Mouse (Mus musculus): Measurements from ENCODE around the gene Pitpnm1. TPM values are rescaled to one million over a fixed set of nuclear protein-coding genes. Genes with fewer than 3 reads are reported as not detected.
"Not testable (repeated sequence)": the region's sequence is repeated elsewhere in the genome, so short reads cannot be mapped to it uniquely, and the experiment has no call there.

Gene Pitpnm1
- polyA plus RNA-seq, 1 experiment from 2014 or later: 29.0 TPM

- no peaks in the 10 kb centered on the region for H3K9me3 ChIP-seq
- H3K27ac ChIP-seq (replicated peaks): no peak within 1 kb of the TSS
- H3K9ac ChIP-seq (replicated peaks): no peak within 1 kb of the TSS
- H3K36me3 ChIP-seq: no peaks in the 10 kb centered on the region
- 85% methylated on average over 15 of the region's 15 CpGs for WGBS
- H3K4me3 ChIP-seq: no peak within 1 kb of the TSS
- ATAC-seq (ENCODE audit: low FRiP score, low read depth): no peak
- H3K27me3 ChIP-seq: no peaks in the 10 kb centered on the region
- no peaks in the 10 kb centered on the region for H3K4me1 ChIP-seq
- no peak within 1 kb of the TSS for H3K4me2 ChIP-seq (replicated peaks)
These were observed 40.6 kb upstream of the Pitpnm1 start, which contains the start of gene Gstp3 for GRCm38 (mm10) chr19:4059069-4059740. TSS of gene Gstp3 (minus strand) at chr19:4059569.

- not testable (repeated sequence) for H3K4me1 ChIP-seq; H3K4me3 ChIP-seq; H3K9me3 ChIP-seq; H3K36me3 ChIP-seq; H3K4me2 ChIP-seq (replicated peaks); H3K27ac ChIP-seq (replicated peaks); H3K27me3 ChIP-seq; ATAC-seq (ENCODE audit: low FRiP score, low read depth); H3K9ac ChIP-seq (replicated peaks)
- 85% methylated on average over 8 of the region's 8 CpGs for WGBS
These were observed 39.5 kb upstream of the Pitpnm1 start for GRCm38 (mm10) chr19:4060044-4060898.

- Histone ChIP-seq H3K4me1 (no peaks in the 10 kb centered on the region), H3K9ac (replicated peaks) (no peak overlapping the region), H3K27ac (replicated peaks) (no peak overlapping the region), H3K36me3 (no peaks in the 10 kb centered on the region), H3K4me2 (replicated peaks) (no peak overlapping the region), H3K4me3 (no peak overlapping the region), H3K9me3 (no peaks in the 10 kb centered on the region), H3K27me3 (no peaks in the 10 kb centered on the region)
- no peak for ATAC-seq (ENCODE audit: low FRiP score, low read depth)
- WGBS: 84% methylated on average over 6 of the region's 6 CpGs
These were observed 38.8 kb upstream of the Pitpnm1 start for GRCm38 (mm10) chr19:4060899-4061465.

DNA sequence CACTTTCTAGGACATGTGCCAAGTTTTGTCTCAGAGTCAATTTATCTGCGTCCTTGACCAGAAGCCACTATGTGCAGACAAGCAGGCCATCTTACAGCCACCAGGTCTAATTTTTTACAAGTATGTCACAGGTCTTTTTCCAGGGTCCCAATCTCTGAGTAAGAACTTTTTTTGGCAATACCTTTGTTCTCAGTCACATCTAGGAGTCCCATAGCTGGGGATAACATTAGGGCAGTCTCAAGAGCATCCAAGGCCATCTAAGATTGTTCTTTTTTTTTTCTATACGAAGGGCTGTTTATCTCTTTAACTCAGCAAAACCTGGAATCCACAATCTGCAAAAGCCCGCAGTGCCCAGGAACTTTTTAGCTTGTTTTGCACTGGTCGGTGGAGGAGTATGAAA, 36.4 kb upstream of the Pitpnm1 start:
- H3K4me2 ChIP-seq (replicated peaks); H3K36me3 ChIP-seq; H3K4me3 ChIP-seq; H3K4me1 ChIP-seq; H3K9me3 ChIP-seq; ATAC-seq (ENCODE audit: low FRiP score, low read depth); H3K9ac ChIP-seq (replicated peaks); H3K27ac ChIP-seq (replicated peaks); H3K27me3 ChIP-seq: not testable (repeated sequence)
- WGBS: 87% methylated on average over 4 of the region's 4 CpGs

GRCm38 (mm10) chr19:4064501-4064900, 35.3 kb upstream of the Pitpnm1 start:
- H3K4me3 ChIP-seq; H3K27ac ChIP-seq (replicated peaks); H3K27me3 ChIP-seq; H3K9ac ChIP-seq (replicated peaks); ATAC-seq (ENCODE audit: low FRiP score, low read depth); H3K36me3 ChIP-seq; H3K4me1 ChIP-seq; H3K9me3 ChIP-seq; H3K4me2 ChIP-seq (replicated peaks): not testable (repeated sequence)
- 73% methylated on average over 6 of the region's 11 CpGs for WGBS

GRCm38 (mm10) chr19:4066280-4066679, 33.5 kb upstream of the Pitpnm1 start:
- 88% methylated on average over 6 of the region's 6 CpGs for WGBS
- Histone ChIP-seq H3K36me3 (no peaks in the 10 kb centered on the region), H3K9ac (replicated peaks) (no peak overlapping the region), H3K9me3 (no peaks in the 10 kb centered on the region), H3K4me1 (no peaks in the 10 kb centered on the region), H3K4me3 (no peak overlapping the region), H3K27ac (replicated peaks) (no peak overlapping the region), H3K27me3 (no peaks in the 10 kb centered on the region), H3K4me2 (replicated peaks) (no peak overlapping the region)
- no peak for ATAC-seq (ENCODE audit: low FRiP score, low read depth)

- Histone ChIP-seq H3K9ac (replicated peaks) (no peak overlapping the region), H3K9me3 (no peaks in the 10 kb centered on the region), H3K27ac (replicated peaks) (no peak overlapping the region), H3K27me3 (no peaks in the 10 kb centered on the region), H3K4me3 (no peak overlapping the region), H3K4me2 (replicated peaks) (no peak overlapping the region), H3K36me3 (no peaks in the 10 kb centered on the region), H3K4me1 (no peaks in the 10 kb centered on the region)
- no peak for ATAC-seq (ENCODE audit: low FRiP score, low read depth)
These were observed 32.9 kb upstream of the Pitpnm1 start for GRCm38 (mm10) chr19:4066877-4067276.

- H3K36me3 ChIP-seq; H3K27me3 ChIP-seq; H3K4me2 ChIP-seq (replicated peaks); H3K9me3 ChIP-seq; ATAC-seq (ENCODE audit: low FRiP score, low read depth); H3K4me1 ChIP-seq; H3K27ac ChIP-seq (replicated peaks); H3K4me3 ChIP-seq; H3K9ac ChIP-seq (replicated peaks): not testable (repeated sequence)
- WGBS: 96% methylated on average over 2 of the region's 2 CpGs
These were observed 31.6 kb upstream of the Pitpnm1 start for GRCm38 (mm10) chr19:4068242-4068641.

DNA sequence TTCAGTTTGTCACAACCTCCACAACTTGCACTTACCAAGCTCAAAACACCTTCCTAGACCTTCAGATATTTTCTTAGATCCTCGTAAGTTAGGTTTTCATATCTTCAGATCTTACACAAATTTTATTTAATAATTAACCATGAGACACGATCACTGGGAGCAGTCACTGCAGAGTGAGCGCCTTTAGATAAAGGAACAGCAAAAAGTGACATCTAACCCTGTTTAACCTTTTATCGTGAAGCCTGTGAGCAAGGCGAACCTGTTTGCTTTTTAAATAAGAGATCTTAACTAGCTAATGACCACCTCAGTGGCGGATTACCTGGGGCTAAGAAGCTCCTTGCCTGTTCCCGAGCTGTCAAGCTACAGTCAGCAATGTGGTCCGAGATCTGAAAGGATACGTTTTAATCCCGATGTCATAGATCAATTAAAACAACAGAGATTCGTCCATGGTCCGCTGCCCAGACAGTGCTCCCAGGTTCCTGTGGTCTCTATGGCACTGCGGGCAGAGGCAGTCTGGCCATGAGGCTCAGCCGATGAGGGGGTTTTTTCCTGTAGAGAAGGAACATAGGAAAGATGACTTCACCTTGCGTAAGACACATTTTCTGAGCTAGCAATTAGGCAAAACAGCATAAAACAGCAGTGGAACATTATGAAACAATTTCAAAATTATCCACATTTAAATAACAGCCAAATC, 30.9 kb upstream of the Pitpnm1 start:
- Histone ChIP-seq H3K36me3 (no peaks in the 10 kb centered on the region), H3K27ac (replicated peaks) (no peak overlapping the region), H3K4me3 (no peak overlapping the region), H3K9ac (replicated peaks) (no peak overlapping the region), H3K4me1 (no peaks in the 10 kb centered on the region), H3K4me2 (replicated peaks) (no peak overlapping the region), H3K9me3 (no peaks in the 10 kb centered on the region), H3K27me3 (no peaks in the 10 kb centered on the region)
- WGBS: 59% methylated on average over 15 of the region's 15 CpGs
- ATAC-seq (ENCODE audit: low FRiP score, low read depth): no peak

DNA sequence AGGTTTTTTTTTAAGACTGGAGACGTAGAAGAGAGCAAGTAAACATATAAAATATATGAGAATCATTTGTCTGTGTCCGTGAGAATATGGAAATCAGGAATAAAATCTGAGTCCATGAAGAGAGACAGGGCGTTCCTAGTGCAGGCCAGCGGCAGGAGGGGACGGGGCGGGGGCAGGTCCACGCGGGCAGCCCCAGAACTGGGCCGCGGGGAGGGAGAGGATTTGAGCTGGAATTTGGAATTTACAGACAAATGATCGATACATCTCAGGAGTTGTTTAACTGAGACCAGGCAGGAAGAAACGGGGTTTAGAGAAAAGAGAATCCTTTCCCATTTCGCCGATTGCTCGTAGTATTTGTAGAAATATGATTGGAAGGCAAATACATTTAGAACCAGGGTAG, 29.5 kb upstream of the Pitpnm1 start:
- H3K36me3 ChIP-seq: no peaks in the 10 kb centered on the region
- WGBS: 78% methylated on average over 15 of the region's 15 CpGs
- no peaks in the 10 kb centered on the region for H3K27me3 ChIP-seq
- no peak overlapping the region for H3K4me3 ChIP-seq
- no peak for ATAC-seq (ENCODE audit: low FRiP score, low read depth)
- no peaks in the 10 kb centered on the region for H3K9me3 ChIP-seq
- no peak overlapping the region for H3K4me2 ChIP-seq (replicated peaks)
- H3K4me1 ChIP-seq: no peaks in the 10 kb centered on the region
- H3K27ac ChIP-seq (replicated peaks): no peak overlapping the region
- no peak overlapping the region for H3K9ac ChIP-seq (replicated peaks)

- Histone ChIP-seq H3K4me1 (no peaks in the 10 kb centered on the region), H3K4me2 (replicated peaks) (no peak overlapping the region), H3K4me3 (no peak overlapping the region), H3K27me3 (no peaks in the 10 kb centered on the region), H3K36me3 (no peaks in the 10 kb centered on the region), H3K9me3 (no peaks in the 10 kb centered on the region), H3K9ac (replicated peaks) (no peak overlapping the region), H3K27ac (replicated peaks) (no peak overlapping the region)
- no peak for ATAC-seq (ENCODE audit: low FRiP score, low read depth)
- 87% methylated on average over 8 of the region's 8 CpGs for WGBS
These were observed 29.0 kb upstream of the Pitpnm1 start for GRCm38 (mm10) chr19:4070756-4071155.

DNA sequence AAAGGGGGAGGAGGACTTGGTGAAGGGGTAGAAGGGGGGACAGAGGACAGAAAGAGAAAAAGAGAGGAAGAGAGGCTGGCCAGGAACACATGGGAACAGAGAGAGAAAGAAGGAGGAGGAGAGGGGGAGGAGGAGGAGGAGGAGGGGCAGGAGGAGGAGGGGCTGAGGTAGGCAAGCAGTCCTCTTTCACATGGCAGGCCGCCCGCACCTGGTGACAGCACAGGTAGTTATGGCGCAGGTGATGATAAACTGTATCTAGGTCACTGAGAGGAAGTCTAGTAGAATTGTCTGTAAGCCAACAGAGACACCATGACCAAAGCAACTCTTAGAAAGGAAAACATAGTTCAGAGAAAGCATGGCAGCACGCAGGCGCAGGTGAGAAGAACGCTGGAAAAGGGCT, 28.4 kb upstream of the Pitpnm1 start:
- Histone ChIP-seq H3K27ac (replicated peaks) (no peak overlapping the region), H3K36me3 (no peaks in the 10 kb centered on the region), H3K9ac (replicated peaks) (no peak overlapping the region), H3K4me3 (no peak overlapping the region), H3K27me3 (no peaks in the 10 kb centered on the region), H3K9me3 (no peaks in the 10 kb centered on the region), H3K4me2 (replicated peaks) (no peak overlapping the region), H3K4me1 (no peaks in the 10 kb centered on the region)
- 92% methylated on average over 6 of the region's 6 CpGs for WGBS
- ATAC-seq (ENCODE audit: low FRiP score, low read depth): no peak
